Mouse (Mus musculus): ENCODE results near the gene Med26.

The Med26 gene

DNA sequence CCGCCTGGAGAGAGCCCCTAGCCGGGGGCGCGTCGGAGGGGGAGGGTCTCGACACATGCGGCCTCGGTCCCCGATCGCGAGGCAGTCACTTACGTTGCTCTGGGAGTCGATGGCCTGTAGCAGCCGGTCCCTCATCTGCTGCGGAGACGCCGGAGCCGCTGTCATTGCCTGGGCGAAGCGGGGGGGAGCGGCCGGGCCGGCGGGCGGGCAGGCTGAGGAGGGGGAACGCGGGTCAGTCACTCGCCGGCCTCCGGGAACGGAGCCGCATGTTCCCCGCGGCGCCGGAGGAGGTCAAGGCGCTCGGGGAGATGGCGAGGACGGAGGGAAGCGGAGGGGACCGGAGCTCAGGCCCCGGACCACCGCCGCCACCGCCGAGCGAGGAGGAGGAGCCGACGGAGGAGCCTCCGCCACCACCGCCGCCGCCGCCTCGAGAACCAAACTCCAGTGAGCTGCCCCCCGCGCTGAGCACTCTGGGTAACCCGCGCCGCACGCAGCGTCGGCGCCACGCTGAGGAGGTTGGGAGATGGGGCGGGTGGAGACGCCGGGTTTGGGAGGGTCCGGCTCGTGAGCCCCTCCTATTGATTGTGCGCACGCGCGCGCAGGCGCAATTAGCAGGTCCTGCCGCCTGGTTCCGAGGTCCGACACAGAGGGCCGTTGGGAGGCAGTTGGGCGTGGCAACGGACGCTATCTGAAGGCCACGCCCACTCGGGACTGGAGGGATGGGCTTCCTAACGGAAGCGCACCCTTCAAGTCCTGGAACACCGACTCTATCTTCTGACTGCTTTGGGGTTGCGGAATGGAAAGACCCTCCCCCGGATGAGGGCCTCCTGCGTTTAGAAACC is at the start of gene Med26:
Med26 (minus strand) TSS at position 469 of the 842 bp plus-strand sequence.
- peak; percentile 97 to 98 for DNase-seq (ENCODE audit: low spot score in 2 of 2)

DNA sequence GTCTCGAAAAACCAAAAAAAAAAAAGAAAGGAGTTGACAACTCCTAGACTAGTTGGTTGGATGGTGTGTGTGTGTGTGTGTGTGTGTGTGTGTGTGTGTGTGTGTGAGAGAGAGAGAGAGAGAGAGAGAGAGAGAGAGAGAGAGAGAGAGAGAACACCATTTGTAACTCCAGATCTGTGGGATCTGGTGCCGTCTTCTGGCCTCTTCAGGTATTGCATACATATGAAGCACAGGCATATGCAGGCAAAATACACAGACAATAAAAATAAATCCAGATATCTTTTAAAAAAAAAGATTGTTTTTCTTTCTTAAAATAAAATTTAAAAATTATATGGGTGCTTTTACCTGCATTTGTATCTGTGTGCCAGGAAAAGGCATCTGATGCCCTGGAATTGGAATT is 42.1 kb upstream of the Med26 start:
- DNase-seq (ENCODE audit: low spot score in 2 of 2), result peak; percentile 28 to 49

DNA sequence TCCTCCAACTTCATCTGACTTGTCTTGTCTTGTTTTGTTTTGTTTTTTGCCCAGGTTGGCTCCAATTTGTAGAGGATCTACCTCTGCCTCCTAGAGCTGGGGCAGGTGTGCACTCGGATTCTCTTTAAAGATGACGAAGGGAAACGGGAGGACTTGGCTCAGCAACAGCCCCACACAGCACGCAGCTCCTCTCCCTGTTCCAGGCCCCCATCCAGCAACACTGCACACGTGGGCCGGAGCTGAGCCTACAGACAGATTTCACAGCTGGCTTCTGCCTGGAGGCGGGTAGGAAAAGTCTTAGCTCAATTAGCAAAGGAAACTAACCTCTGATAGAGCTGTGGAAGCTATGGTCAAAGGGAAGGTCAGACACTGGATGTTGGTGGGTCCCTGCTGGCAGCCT is 41.2 kb upstream of the Med26 start:
- peak; percentile 83 to 84 for DNase-seq (ENCODE audit: low spot score in 2 of 2)

DNA sequence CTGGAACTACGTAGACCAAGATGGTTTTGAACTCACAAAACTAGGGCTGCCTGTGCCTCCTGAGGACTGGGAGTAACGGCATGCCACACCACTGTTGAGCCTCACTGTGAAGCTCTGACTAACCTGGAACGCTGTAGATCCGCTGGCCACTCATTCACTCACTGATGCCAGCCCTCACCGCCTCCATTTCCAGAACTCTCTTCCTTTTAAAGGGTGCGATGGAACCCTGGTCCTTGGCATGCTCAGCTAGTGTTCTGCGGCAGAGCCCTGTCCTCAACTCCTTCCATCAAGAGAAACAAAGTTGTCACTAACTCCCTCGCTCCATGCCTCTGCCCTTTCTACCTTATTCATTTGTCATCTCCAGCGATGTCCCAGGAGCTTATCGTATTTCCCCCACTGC is 40.8 kb upstream of the Med26 start:
- DNase-seq (ENCODE audit: low spot score in 2 of 2), result peak in 1 of 2 experiments; percentile 31

DNA sequence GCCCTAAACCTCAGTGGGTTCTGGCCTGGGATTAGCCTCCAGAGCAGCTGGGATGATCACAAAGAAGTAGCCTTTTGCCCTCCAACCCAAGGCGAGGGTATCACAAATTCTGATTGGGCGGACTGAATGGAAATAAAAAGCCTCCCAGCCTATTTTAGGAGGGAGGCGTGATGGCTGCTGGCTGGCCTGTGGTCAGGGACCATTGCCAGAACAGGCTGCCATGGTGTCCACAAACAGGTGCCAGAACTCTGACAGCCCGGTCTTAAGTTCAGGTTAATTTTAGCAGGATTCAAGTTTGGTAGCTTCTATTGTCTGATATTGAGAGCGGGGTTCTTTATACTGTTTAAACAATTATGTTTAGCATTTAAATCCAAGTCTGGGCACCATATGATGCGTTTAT is 39.7 kb upstream of the Med26 start:
- no peak for DNase-seq (ENCODE audit: low spot score in 2 of 2)

DNA sequence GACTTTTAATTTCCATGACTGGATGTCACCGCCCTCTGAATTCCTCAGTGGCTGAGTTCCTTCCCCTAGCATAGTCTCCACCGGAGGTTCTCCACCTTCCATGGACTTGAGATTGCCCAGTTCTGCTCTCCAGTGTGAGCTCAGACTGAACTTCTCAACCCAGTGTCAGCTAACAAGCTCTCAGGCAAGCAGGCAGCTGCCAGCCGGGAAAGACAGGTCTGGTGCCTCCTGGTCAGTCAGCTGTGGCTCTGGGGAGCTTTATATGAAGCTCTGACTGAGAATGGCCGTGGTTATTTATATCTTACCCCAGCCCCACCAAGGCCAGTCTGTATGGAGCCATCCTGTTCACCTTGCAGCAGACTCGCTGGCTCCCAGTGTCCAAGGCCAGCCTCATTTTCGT is 36.3 kb upstream of the Med26 start:
- no peak for DNase-seq (ENCODE audit: low spot score in 2 of 2)

DNA sequence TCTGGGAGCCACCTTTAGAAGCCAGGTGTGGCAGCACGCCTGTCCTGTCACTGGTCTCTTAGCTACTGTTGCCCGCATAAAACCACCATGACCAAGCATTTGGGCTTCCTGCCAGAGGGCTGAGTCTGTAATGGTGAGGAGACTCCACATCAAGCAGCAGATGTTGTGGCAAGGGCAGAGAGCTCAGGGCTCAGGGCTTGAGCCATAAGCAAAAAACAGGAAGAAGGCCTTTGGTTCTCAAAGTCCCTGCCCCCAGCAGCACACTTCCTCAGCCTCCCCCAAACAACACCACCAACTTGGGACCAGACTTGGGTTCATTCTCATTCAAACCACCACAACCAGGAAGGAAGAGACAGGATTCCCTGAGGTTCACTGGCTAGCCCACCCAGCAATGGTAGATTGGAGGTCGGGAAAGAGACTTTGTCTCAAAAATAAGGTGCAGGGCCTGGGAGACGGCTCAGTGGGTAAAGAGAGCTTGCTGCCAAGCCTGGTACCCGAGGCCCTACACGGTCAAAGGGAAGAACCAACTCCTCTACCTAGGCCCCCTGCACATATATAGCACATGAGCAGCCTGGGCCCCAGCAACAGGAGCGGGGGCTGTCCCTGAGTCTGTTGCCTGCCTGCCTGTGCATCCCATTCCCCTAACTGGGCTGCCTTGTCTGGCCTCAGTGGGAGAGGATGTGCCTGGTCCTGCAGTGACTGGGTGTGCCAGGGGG is 35.1 kb upstream of the Med26 start:
- DNase-seq (ENCODE audit: low spot score in 2 of 2), result no peak

DNA sequence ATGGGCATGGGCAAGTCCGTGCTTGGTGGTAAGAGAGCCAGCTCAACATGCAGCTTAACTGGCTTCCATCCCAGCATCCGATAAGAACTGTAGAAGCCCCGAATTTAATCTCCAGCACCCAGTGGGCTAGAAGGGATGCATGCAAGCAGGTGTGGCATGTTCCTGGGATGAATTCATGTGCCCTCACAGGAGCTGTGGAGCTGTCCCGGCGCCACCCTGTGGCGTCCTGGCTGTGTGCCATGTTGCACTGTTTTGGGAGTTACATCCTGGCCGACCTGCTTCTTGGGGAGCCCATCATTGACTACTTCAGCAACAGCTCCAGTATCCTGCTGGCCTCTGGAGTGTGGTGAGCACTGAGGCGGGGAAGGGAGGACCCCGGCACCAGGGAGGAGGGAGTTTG is 31.3 kb upstream of the Med26 start:
- DNase-seq (ENCODE audit: low spot score in 2 of 2), result no peak

DNA sequence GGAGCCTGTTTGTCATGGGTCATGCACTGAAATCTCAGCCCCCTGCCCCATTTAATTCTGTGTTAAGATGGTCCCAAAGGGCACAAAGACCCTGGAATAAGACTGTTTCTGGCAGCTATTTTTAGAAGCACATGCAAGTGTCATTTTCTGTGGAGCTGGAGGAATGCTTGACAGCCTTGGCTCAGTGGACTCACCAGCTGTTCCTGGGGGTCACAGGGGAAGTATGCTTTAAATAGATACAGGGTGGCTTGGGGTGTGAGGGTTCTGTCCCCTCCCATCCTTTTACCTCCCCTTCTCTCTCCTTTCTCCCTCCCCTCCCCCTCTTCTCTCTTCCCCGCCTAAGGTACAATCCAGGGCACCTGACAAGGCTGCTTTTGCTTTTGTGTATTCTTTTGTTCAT is 29.9 kb upstream of the Med26 start:
- no peak for DNase-seq (ENCODE audit: low spot score in 2 of 2)

DNA sequence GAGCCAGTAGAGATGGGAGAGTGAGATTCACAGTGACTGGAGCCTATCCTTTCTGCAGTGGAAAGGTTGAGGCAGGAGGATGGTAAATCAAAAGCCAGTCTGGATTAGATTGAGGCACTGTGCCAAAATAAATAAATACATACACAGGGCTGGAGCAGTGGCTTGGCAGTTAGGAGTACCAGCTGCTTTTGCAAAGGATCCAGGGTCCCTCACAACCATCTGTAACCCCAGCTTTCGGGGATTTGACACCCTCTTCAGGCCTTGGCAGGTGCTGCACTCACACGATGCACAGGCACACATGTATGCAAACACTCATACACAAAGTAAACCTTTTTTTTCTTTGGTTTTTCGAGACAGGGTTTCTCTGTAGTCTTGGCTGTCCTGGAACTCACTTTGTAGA is 29.2 kb upstream of the Med26 start:
- no peak for DNase-seq (ENCODE audit: low spot score in 2 of 2)

DNA sequence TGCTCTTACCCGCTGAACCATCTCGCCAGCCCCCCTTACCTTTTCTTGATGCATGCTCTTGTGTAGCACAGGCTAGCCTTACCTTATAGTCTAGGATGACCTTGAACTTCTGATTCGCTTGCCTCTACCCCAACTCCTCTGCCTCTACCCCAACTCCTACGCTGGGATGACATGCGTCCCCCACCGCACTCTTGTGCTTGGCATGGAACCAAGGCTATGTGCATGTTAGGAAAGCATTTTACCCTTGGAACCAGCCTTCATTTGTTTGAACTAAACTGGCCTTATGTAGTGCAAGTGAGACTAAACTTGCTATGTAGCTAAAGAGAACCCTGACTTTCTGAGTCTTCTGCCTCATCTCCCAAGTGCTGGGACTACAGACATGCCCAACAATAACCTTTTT is 27.8 kb upstream of the Med26 start:
- no peak for DNase-seq (ENCODE audit: low spot score in 2 of 2)

DNA sequence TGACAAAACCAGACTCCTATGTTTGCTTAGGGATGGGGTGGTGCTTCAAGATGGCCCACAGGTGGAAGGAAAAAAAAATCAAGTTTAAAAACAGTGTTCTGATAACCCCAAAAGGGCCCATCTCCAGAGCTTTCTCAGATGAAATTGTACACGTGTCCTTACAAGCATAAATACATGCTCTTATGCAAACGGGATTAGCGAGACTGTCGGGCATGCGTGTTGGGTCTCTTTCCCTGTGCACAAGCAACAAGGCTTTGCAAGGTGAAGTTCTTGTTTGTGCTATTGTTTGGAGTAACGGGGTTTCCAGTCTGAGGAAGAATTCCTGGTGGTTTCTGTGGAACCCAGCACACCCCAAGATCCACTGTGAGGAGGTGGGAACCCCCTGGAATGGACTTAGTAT is 25.4 kb upstream of the Med26 start:
- DNase-seq (ENCODE audit: low spot score in 2 of 2), result peak; percentile 28 to 41

DNA sequence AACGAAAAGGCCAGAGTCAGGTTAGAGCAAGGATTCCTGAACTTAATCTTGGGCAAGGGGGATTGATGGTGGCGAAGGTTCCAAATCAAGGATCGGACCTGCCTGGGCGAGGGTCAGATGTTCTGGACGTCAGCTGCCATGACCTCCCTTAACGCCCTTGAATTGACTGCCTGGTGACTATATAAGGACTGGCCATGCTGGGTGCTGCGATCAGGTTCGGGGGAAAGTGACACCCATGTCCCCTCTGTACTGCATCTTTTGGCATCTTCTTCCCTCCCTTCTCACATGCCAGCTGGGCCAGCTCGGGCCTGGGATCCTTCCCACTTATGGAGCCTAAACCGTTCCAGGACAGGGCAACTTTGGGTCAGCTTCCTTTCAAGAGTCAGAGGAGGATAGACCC is 24.4 kb upstream of the Med26 start:
- no peak for DNase-seq (ENCODE audit: low spot score in 2 of 2)

DNA sequence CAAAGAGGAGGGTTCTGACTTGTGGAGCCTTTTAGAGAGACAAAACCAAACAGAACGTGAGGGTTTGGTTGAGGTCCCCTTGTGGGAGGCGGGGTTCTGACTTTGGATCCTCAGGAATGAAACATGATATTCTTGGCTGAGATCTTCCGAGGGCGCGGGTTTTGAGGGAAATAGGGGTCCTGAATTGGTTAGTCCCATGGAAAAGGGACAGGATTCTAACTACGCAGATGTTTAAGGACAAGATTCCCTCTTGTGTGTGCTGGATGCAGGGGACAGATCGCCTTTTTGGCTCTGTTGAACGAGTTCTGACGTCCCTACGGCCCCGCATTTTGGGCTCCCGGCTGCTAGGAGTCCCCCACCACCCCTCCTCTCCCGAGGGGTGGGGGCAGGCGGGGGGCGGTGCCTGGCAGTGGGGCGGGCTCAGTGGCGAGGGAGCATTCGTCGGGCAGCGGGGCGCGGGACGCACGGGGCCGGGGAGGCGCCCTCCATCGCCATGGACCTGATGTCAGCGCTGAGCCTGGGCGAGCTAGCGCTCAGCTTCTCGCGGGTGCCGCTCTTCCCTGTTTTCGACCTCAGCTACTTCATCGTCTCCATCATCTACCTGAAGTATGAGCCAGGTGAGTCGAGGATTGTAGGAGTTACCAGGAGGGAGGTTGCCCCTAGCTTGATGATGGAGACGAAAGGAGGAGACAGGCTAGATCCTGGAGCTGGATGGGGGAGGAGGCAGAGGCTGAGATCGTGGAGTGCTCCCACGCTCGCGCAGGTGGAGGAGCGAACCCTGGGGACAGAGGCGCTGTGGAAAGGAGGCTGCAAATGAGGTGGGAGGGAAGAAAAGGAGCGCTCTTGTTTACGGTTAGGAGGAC is 23.8 kb upstream of the Med26 start, which contains the start of gene Tmem38a:
Tmem38a (plus strand) TSS at position 445 of the 863 bp plus-strand sequence.
- peak; percentile 79 to 81 for DNase-seq (ENCODE audit: low spot score in 2 of 2)

DNA sequence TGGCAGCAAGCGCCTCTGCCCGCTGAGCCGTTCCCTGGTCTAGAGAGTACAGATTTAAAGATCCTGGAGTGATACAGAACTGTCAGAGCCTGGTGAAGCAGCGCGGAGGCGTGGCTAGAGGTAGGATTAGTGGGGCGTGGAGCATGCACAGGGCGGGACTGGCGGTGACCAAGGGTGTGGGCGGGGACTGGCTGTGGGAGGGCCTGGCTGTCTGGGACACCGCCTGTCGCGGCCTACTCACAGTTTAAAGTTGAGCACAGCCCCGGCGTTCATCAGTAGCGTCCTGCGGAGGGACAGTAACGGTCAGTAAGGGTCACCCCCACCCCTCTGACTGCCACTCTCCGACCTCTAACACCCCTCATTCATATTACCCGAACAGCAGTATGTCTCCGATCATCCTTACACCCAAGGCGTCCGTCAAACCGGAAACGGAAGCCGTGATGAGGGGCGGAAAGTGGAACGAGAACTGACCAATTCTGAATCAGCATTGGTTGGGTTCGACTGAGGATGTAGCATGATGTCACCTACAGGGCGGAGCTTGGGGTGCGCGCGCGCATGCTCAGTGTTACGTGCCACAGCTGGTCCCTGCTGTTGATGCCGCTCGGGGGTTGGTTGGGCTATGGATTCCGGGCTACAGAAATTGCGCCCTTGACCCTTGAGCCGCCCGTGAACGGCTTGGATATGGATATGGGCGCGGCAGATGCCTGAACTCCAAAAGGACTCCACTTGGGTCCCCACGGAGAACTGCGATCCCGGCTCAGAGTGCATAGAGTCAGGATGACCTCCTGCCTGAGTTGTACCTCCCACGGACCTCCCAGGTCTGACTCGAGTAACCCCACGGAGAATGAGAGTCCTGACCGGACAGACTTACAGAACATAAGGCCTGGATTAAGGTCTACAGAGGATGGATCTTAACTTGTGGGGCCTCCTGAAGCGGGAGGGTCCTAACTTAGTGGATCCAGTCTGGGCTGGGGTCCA is 22.9 kb upstream of the Med26 start, which contains the start of gene Smim7:
Smim7 (minus strand) TSS at position 456 of the 978 bp plus-strand sequence.
- peak; percentile 97 to 99 for DNase-seq (ENCODE audit: low spot score in 2 of 2)

DNA sequence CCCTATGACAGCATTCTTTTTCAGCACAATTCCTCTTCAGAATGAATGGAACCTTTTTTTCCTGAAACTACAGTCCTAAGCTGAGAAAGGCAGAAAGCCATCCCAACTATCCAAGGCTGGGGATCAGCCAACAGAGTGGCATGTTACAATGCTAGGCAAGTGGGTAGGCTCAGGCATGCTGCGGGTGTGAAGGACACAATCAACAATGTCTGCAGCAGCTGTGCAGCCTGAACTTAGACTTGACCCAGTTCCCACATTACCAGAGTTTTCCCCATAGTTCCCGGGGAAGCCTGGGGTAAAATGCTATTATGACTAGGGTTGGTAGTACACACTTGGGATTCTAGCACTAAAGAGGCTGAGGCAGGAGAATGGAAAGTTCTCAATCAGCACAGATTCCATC is 17.9 kb upstream of the Med26 start:
- DNase-seq (ENCODE audit: low spot score in 2 of 2), result no peak

DNA sequence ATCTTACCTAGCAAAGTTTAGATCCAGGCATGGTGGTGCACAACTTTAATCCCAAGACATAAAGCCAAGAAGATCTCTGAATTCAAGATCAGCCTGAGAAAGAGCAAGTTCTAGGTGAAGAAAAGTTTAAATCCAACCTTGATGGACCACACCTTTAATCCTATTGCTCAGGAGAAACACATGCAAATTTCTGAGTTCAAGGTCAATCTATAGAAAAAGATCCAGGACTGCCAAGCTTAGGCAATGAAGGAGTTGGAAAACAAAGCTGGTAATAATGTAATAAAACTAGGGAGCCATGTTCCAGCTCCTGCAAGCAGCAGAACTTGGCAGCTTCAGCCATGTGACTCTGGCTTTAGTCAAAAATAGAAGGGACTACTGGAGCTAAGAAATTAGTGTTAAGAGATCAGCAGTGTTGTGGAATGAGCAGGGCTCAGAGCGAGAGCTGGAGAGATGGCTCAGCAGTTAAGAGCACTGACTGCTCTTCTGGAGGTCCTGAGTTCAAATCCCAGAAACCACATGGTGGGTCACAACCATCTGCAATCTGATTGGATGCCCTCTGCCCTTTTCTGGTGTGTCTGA is 13.1 kb upstream of the Med26 start:
- DNase-seq (ENCODE audit: low spot score in 2 of 2), result no peak

DNA sequence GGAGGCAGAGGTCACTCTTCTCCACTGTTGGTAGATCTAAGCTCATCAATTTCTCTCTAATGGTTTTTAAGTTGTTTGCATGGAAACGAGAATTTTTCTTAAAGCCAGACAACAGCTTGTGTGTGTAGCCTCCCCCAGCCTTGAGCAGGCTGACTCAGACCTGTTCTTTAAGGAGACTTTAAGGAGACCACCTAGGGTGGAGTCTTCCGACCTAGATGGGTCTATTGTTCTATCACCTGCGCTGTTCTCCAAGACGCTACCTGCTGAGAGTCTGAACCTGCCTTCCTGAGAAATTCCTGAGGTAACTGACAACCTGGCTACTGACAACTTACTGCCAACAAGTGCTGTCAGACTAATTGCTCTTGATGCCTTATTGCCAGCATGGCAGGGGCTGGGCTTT is 7.7 kb upstream of the Med26 start:
- no peak for DNase-seq (ENCODE audit: low spot score in 2 of 2)

DNA sequence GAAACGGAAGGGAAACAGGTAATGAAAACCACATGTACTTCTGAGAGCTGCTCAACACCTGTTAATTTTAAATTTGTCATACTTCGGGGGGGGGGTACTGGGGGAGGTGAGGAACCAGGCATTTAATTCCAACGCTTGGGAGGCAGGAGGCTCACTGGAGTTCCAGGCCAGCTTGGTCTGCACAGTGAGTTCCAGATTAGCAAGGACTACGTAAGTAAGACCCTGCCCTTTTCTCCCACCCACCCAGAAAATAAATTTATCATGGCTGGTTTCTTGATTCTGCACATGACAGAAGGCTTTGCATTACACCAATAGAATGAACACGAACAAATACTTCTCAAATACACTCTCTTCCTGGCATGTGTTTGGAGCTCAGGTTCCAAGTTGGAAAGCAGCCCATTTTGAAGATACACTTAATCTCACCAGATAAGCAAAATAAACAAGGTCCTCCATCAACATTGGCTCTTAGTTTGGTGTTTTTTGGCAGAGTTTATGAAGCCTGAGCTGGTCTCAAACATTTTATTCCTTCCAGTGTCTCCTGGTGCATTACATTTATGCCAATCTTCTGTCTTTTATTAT is 1.3 kb upstream of the Med26 start:
- no peak for DNase-seq (ENCODE audit: low spot score in 2 of 2)

Measured in right cerebral cortex, adult 2 months (tissue).